Mouse (Mus musculus): ENCODE results near the gene Trappc13. TPM values are rescaled to one million over a fixed set of nuclear protein-coding genes. Genes with fewer than 3 reads are reported as not detected.

Trappc13 gene
- polyA plus RNA-seq, 1 experiment = 18.8 TPM

DNA sequence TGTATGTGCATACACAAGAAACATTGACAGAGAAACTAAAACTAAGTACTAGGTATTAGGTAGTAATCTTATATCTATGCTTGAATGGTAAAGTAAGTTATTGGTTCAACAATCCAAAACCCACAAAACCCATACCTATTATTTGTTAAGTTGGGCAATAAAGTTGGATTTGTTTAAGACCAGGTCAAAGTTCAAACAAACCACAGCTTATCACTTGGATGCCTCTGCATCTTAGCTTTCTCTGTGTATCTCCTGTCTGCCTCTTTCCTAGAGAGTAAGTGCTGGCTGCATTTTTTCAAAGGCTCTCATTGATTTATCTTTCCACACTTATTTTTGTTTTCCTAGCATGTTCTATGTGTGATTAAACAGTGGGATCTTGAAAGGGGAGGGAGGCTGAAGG, 5.8 kb downstream of the Trappc13 start:
- H3K4me1 ChIP-seq (ENCODE audit: control insufficient read depth, insufficient read depth, low read length) = no peaks in the 10 kb centered on the region; the same call in 1 of the 2 replicates
- H3K4me3 ChIP-seq (replicated peaks; ENCODE audit: control insufficient read depth, low read depth, low read length) = no peak overlapping the region
- no peak for TF ChIP-seq CTCF (IDR thresholded peaks at IDR 0.05; ENCODE audit: control insufficient read depth, insufficient read depth, low read length)
- TF ChIP-seq POLR2A (IDR thresholded peaks at IDR 0.05; ENCODE audit: borderline replicate concordance, control insufficient read depth, low read depth, low read length) = no peak
- H3K27ac ChIP-seq (ENCODE audit: control insufficient read depth, insufficient read depth, low read depth, low read length, poor library complexity) = no peak overlapping the region

GRCm38 (mm10) chr13:104171711-104172110, 6.6 kb downstream of the Trappc13 start:
- TF ChIP-seq CTCF (IDR thresholded peaks at IDR 0.05; ENCODE audit: control insufficient read depth, insufficient read depth, low read length) = no peak
- TF ChIP-seq POLR2A (IDR thresholded peaks at IDR 0.05; ENCODE audit: borderline replicate concordance, control insufficient read depth, low read depth, low read length) = no peak
- 85% methylated on average over 5 of the region's 5 CpGs for WGBS
- no peak overlapping the region for H3K27ac ChIP-seq (ENCODE audit: control insufficient read depth, insufficient read depth, low read depth, low read length, poor library complexity)
- H3K4me3 ChIP-seq (replicated peaks; ENCODE audit: control insufficient read depth, low read depth, low read length) = no peak overlapping the region
- no peaks in the 10 kb centered on the region for H3K4me1 ChIP-seq (ENCODE audit: control insufficient read depth, insufficient read depth, low read length)

DNA sequence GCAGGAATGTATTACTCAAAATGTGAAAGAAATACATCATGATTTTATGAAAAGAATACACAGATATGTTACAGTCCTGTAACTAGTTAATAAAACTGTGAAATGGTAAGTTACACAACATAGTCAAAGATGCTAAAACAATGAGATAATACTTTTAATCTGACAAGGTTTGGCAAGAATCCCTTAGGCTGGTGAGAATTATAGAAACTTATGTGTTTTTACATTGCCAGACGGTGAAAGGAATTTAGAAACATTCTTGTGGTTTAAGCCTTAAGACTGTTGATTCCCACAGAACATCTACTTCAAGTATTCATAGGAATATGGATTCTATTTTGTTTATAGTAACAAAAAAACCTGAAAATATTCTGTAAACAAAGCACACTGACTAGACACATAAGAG, 22.6 kb downstream of the Trappc13 start:
- 78% methylated on average over 1 of the region's 1 CpGs for WGBS
- Histone ChIP-seq H3K4me3 (replicated peaks; ENCODE audit: control insufficient read depth, low read depth, low read length) (no peak overlapping the region), H3K4me1 (ENCODE audit: control insufficient read depth, insufficient read depth, low read length) (no peaks in the 10 kb centered on the region), H3K27ac (ENCODE audit: control insufficient read depth, insufficient read depth, low read depth, low read length, poor library complexity) (no peak overlapping the region)
- no peak for TF ChIP-seq POLR2A (IDR thresholded peaks at IDR 0.05; ENCODE audit: borderline replicate concordance, control insufficient read depth, low read depth, low read length)
- no peak for TF ChIP-seq CTCF (IDR thresholded peaks at IDR 0.05; ENCODE audit: control insufficient read depth, insufficient read depth, low read length)

- 94% methylated on average over 7 of the region's 7 CpGs for WGBS
- TF ChIP-seq CTCF (IDR thresholded peaks at IDR 0.05; ENCODE audit: control insufficient read depth, insufficient read depth, low read length) = no peak
- TF ChIP-seq POLR2A (IDR thresholded peaks at IDR 0.05; ENCODE audit: borderline replicate concordance, control insufficient read depth, low read depth, low read length) = no peak
- Histone ChIP-seq H3K4me1 (ENCODE audit: control insufficient read depth, insufficient read depth, low read length) (no peaks in the 10 kb centered on the region), H3K4me3 (replicated peaks; ENCODE audit: control insufficient read depth, low read depth, low read length) (no peak overlapping the region), H3K27ac (ENCODE audit: control insufficient read depth, insufficient read depth, low read depth, low read length, poor library complexity) (no peak overlapping the region)
These were observed 23.2 kb downstream of the Trappc13 start for GRCm38 (mm10) chr13:104155106-104155505.

GRCm38 (mm10) chr13:104154180-104154579, 24.1 kb downstream of the Trappc13 start:
- no peaks in the 10 kb centered on the region for H3K4me1 ChIP-seq (ENCODE audit: control insufficient read depth, insufficient read depth, low read length)
- no peak overlapping the region for H3K27ac ChIP-seq (ENCODE audit: control insufficient read depth, insufficient read depth, low read depth, low read length, poor library complexity)
- 90% methylated on average over 5 of the region's 5 CpGs for WGBS
- no peak overlapping the region for H3K4me3 ChIP-seq (replicated peaks; ENCODE audit: control insufficient read depth, low read depth, low read length)
- no peak for TF ChIP-seq POLR2A (IDR thresholded peaks at IDR 0.05; ENCODE audit: borderline replicate concordance, control insufficient read depth, low read depth, low read length)
- no peak for TF ChIP-seq CTCF (IDR thresholded peaks at IDR 0.05; ENCODE audit: control insufficient read depth, insufficient read depth, low read length)

DNA sequence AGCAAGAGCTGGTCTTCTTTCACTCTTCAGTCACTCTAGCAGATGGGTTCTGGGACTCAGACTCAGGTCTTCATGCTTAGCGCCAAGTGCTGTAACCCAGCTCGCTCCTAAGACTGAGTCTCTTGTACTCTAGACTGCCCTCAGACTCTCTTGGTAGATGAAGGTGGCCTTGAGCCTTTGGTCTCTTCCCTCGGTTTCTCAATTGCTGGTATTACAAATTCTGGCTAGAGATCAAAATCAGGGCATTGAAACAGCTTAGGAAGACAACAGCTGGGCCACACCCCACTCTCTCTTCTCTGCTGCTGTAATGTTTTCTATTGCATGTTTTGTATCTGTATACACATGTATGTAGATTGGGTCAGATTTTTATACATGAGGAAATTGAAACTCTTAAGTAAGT, 32.6 kb downstream of the Trappc13 start:
- no peaks in the 10 kb centered on the region for H3K4me1 ChIP-seq (ENCODE audit: control insufficient read depth, insufficient read depth, low read length)
- TF ChIP-seq CTCF (IDR thresholded peaks at IDR 0.05; ENCODE audit: control insufficient read depth, insufficient read depth, low read length) (no peak), POLR2A (IDR thresholded peaks at IDR 0.05; ENCODE audit: borderline replicate concordance, control insufficient read depth, low read depth, low read length) (no peak)
- WGBS = 88% methylated on average over 3 of the region's 3 CpGs
- no peak overlapping the region for H3K27ac ChIP-seq (ENCODE audit: control insufficient read depth, insufficient read depth, low read depth, low read length, poor library complexity)
- H3K4me3 ChIP-seq (replicated peaks; ENCODE audit: control insufficient read depth, low read depth, low read length) = no peak overlapping the region

DNA sequence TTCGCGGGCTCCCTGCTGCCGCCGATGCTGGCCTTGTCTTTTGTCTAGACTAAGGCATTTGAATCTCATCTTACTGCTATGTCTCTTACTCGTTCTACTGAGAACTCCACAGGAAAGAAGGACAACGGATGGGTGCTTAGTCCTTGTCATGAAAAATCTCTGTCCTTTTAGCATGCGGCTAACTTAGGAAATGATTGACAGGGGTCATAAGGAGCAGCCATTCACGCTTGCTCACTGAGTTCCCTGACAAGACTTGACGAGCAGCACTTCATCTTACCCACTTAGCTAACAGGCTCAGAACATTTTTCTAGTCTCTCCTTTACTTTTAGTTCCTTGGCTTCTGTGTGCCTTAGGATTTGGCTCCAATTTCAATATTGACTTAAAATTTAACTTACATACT, 33.4 kb downstream of the Trappc13 start:
- H3K4me1 ChIP-seq (ENCODE audit: control insufficient read depth, insufficient read depth, low read length) = no peaks in the 10 kb centered on the region
- H3K4me3 ChIP-seq (replicated peaks; ENCODE audit: control insufficient read depth, low read depth, low read length) = no peak overlapping the region
- H3K27ac ChIP-seq (ENCODE audit: control insufficient read depth, insufficient read depth, low read depth, low read length, poor library complexity) = no peak overlapping the region
- 89% methylated on average over 9 of the region's 9 CpGs for WGBS
- TF ChIP-seq CTCF (IDR thresholded peaks at IDR 0.05; ENCODE audit: control insufficient read depth, insufficient read depth, low read length) (no peak), POLR2A (IDR thresholded peaks at IDR 0.05; ENCODE audit: borderline replicate concordance, control insufficient read depth, low read depth, low read length) (no peak)

- Histone ChIP-seq H3K4me3 (replicated peaks; ENCODE audit: control insufficient read depth, low read depth, low read length) (peak overlapping the region; percentile 43), H3K4me1 (ENCODE audit: control insufficient read depth, insufficient read depth, low read length) (no peaks in the 10 kb centered on the region), H3K27ac (ENCODE audit: control insufficient read depth, insufficient read depth, low read depth, low read length, poor library complexity) (no peak overlapping the region)
- 20% methylated on average over 13 of the region's 13 CpGs for WGBS
- TF ChIP-seq POLR2A (IDR thresholded peaks at IDR 0.05; ENCODE audit: borderline replicate concordance, control insufficient read depth, low read depth, low read length) = no peak
- TF ChIP-seq CTCF (IDR thresholded peaks at IDR 0.05; ENCODE audit: control insufficient read depth, insufficient read depth, low read length) = peak; percentile 92
These were observed 38.7 kb downstream of the Trappc13 start for GRCm38 (mm10) chr13:104139369-104140209.

All from bone marrow, adult 2 months (tissue).